Comparison of ENCODE assay signal across 9 mouse cellular contexts in genomic region chr1:92907632-92908360, GRCm38 (mm10). TPM values are rescaled to one million over a fixed set of nuclear protein-coding genes. Genes with fewer than 3 reads are reported as not detected.
A peak's percentile ranks its signal among the peaks of the same experiment; 100 is the strongest.
DNase-seq lines count a peak whose midpoint lies in the region; ATAC-seq and TF ChIP-seq lines count a peak whose summit lies in the region.
"Had no signal": no experiment of that assay in that cellular context is flagged by ENCODE, and none has a peak within 500 bp of the region (broad histone marks: within the 10 kb centered on the region; RNA-seq: fewer than 3 reads in every experiment).

No protein-coding gene starts in this region.

- no peaks in the 10 kb centered on the region for H3K36me3 ChIP-seq in spleen, adult 2 months (ENCODE audit: control insufficient read depth, insufficient read depth, low read length)
- no peaks in the 10 kb centered on the region for H3K36me3 ChIP-seq in limb, embryonic 15.5 days
- no peaks in the 10 kb centered on the region for H3K36me3 ChIP-seq in stomach, embryonic 14.5 days (ENCODE audit: control insufficient read depth, insufficient read depth, low read length)

- DNase-seq in adrenal gland, adult (ENCODE audit: inconsistent age in 2 of 2, low spot score in 1 of 2) = peak; percentile 19 to 43
- DNase-seq in adrenal gland, postnatal 10 days = no peak
- DNase-seq in spleen, adult 2 months (ENCODE audit: low read depth in 1 of 2, low spot score in 2 of 2) = no peak
- DNase-seq in spleen, adult 12 weeks (ENCODE audit: low spot score) = no peak
- no peak for DNase-seq in retina, embryonic 14.5 days (ENCODE audit: low spot score)
- no peak for DNase-seq in right cerebral cortex, postnatal 25 days

- H3K4me1 ChIP-seq in spleen, adult 2 months (ENCODE audit: control insufficient read depth, insufficient read depth, insufficient read length) = peaks cover 20% of the 10 kb centered on the region
- H3K4me1 ChIP-seq in limb, embryonic 15.5 days = peaks cover 46% of the 10 kb centered on the region
- H3K4me1 ChIP-seq in stomach, embryonic 14.5 days (ENCODE audit: control insufficient read depth, insufficient read depth, low read length) = peaks cover 29% of the 10 kb centered on the region

- no peak for ATAC-seq in limb, embryonic 15.5 days (ENCODE audit: insufficient number of reproducible peaks, low FRiP score, low TSS enrichment, low read depth)
- ATAC-seq in stomach, embryonic 14.5 days (ENCODE audit: insufficient number of reproducible peaks, insufficient read depth, low FRiP score, low read depth) = no peak

- H3K4me3 ChIP-seq in spleen, adult 2 months (ENCODE audit: extremely low read depth, insufficient read depth, insufficient read length) = peak overlapping the region; percentile 95
- H3K4me3 ChIP-seq in limb, embryonic 15.5 days = peak overlapping the region; percentile 83
- H3K4me3 ChIP-seq in stomach, embryonic 14.5 days (ENCODE audit: low read depth, low read length) = peak overlapping the region; percentile 70

- H3K9ac ChIP-seq in limb, embryonic 15.5 days = peak overlapping the region; percentile 77
- peak overlapping the region; percentile 18 for H3K9ac ChIP-seq in stomach, embryonic 14.5 days (replicated peaks; ENCODE audit: low read depth, low read length)

- H3K27ac ChIP-seq in spleen, adult 2 months (ENCODE audit: insufficient read depth, low read length) = peak overlapping the region; percentile 83
- H3K27ac ChIP-seq in limb, embryonic 15.5 days = peak overlapping the region; percentile 95
- peak overlapping the region; percentile 61; the same call in 1 of the 2 replicates for H3K27ac ChIP-seq in stomach, embryonic 14.5 days (ENCODE audit: low read length)

- no peak for TF ChIP-seq CTCF in spleen, adult 2 months (IDR thresholded peaks at IDR 0.05; ENCODE audit: extremely low read depth, insufficient read depth, insufficient read length, insufficient replicate concordance)

- peak overlapping the region; percentile 70 for H3K4me2 ChIP-seq in limb, embryonic 15.5 days
- peak overlapping the region; percentile 63 for H3K4me2 ChIP-seq in stomach, embryonic 14.5 days (replicated peaks; ENCODE audit: low read depth, low read length)

- no peak for TF ChIP-seq POLR2A in spleen, adult 2 months (IDR thresholded peaks at IDR 0.05; ENCODE audit: low read depth, low read length)

- no peaks in the 10 kb centered on the region for H3K27me3 ChIP-seq in spleen, adult 2 months (ENCODE audit: control insufficient read depth, insufficient read depth, low read length)
- no peaks in the 10 kb centered on the region for H3K27me3 ChIP-seq in limb, embryonic 15.5 days
- no peaks in the 10 kb centered on the region for H3K27me3 ChIP-seq in stomach, embryonic 14.5 days (ENCODE audit: control insufficient read depth, insufficient read depth, low read length)

- H3K9me3 ChIP-seq in limb, embryonic 15.5 days = no peaks in the 10 kb centered on the region
- no peaks in the 10 kb centered on the region for H3K9me3 ChIP-seq in stomach, embryonic 14.5 days (ENCODE audit: control insufficient read depth, low read depth, low read length)

- 54% methylated on average over 20 of the region's 20 CpGs for WGBS in spleen, adult 2 months
- 46% methylated on average over 20 of the region's 20 CpGs for WGBS in limb, embryonic 15.5 days
- 45% methylated on average over 20 of the region's 20 CpGs for WGBS in stomach, embryonic 14.5 days

RNA-seq across cellular contexts. Expression of gene Dusp28, which starts 1.0 kb away (rescaled TPM):
- total RNA-seq in adrenal gland, postnatal 10 days (2021) = 10 to 100 TPM; 13.5 to 17.0 TPM
- 12.7 and 23.3 TPM in 2 replicates for polyA plus RNA-seq in spleen, adult 2 months (2012; rRNA removed)
- 9.8 and 11.7 TPM in 2 replicates for polyA plus RNA-seq in limb, embryonic 15.5 days (2015; fragmentation: Nextera tagmentation; extraction: Ambion mirVana)
- 9.6 and 12.1 TPM in 2 replicates for polyA plus RNA-seq in stomach, embryonic 14.5 days (2014; fragmentation: Nextera tagmentation; extraction: Ambion mirVana)

RNA-seq across cellular contexts. Expression of gene Rnpepl1, which starts 2.8 kb away (rescaled TPM):
- total RNA-seq in adrenal gland, postnatal 10 days (2021) = 10 to 100 TPM; 64.6 to 72.0 TPM
- 164 and 234 TPM in 2 replicates for polyA plus RNA-seq in spleen, adult 2 months (2012; rRNA removed)
- polyA plus RNA-seq in limb, embryonic 15.5 days (2015; fragmentation: Nextera tagmentation; extraction: Ambion mirVana) = 37.7 and 44.7 TPM in 2 replicates
- 29.4 and 29.7 TPM in 2 replicates for polyA plus RNA-seq in stomach, embryonic 14.5 days (2014; fragmentation: Nextera tagmentation; extraction: Ambion mirVana)

RNA-seq across cellular contexts. Expression of gene Ankmy1, which starts 5.1 kb away (rescaled TPM):
- under 1 TPM; 0.75 to 0.82 TPM for total RNA-seq in adrenal gland, postnatal 10 days (2021)
- 0.18 and 0.19 TPM in 2 replicates for polyA plus RNA-seq in spleen, adult 2 months (2012; rRNA removed)
- polyA plus RNA-seq in limb, embryonic 15.5 days (2015; fragmentation: Nextera tagmentation; extraction: Ambion mirVana) = 0.20 and 0.43 TPM in 2 replicates
- 1.1 and 1.2 TPM in 2 replicates for polyA plus RNA-seq in stomach, embryonic 14.5 days (2014; fragmentation: Nextera tagmentation; extraction: Ambion mirVana)
- total RNA-seq: hematopoietic stem cell, adult 5-6 weeks had no signal

RNA-seq across cellular contexts. Expression of gene Capn10, which starts 26.4 kb away (rescaled TPM):
- total RNA-seq in adrenal gland, postnatal 10 days (2021) = 10 to 100 TPM; 16.8 to 22.4 TPM
- polyA plus RNA-seq in spleen, adult 2 months (2012; rRNA removed) = 14.3 and 18.9 TPM in 2 replicates
- polyA plus RNA-seq in limb, embryonic 15.5 days (2015; fragmentation: Nextera tagmentation; extraction: Ambion mirVana) = 29.1 and 29.9 TPM in 2 replicates
- polyA plus RNA-seq in stomach, embryonic 14.5 days (2014; fragmentation: Nextera tagmentation; extraction: Ambion mirVana) = 28.3 and 30.4 TPM in 2 replicates

RNA-seq across cellular contexts. Expression of gene Gpr35, which starts 42.9 kb away (rescaled TPM):
- 1 to 10 TPM in 1 of 2 experiments, under 1 TPM in 1; 0.97 to 1.7 TPM for total RNA-seq in adrenal gland, postnatal 10 days (2021)
- polyA plus RNA-seq in spleen, adult 2 months (2012; rRNA removed) = 19.1 and 20.7 TPM in 2 replicates
- 1.8 and 2.5 TPM in 2 replicates for polyA plus RNA-seq in limb, embryonic 15.5 days (2015; fragmentation: Nextera tagmentation; extraction: Ambion mirVana)
- 7.7 and 9.5 TPM in 2 replicates for polyA plus RNA-seq in stomach, embryonic 14.5 days (2014; fragmentation: Nextera tagmentation; extraction: Ambion mirVana)

Comparison
In these comparisons a context has a peak if more than half of its experiments do, and no peak if none do; other contexts are left out.
1. DNase-seq: peak in adrenal gland, adult (2 of 2); none in adrenal gland, postnatal 10 days (single experiment), spleen, adult 2 months (0 of 2), spleen, adult 12 weeks (single experiment), retina, embryonic 14.5 days (single experiment) and right cerebral cortex, postnatal 25 days (single experiment).
2. Peak in every context shown above with its lines, with median percentiles within 50 percentile points of each other: H3K27ac ChIP-seq and H3K4me3 ChIP-seq.